Mouse (Mus musculus) liver, embryonic 16.5 days (tissue): ENCODE measurements around the gene Tceal1. TPM values are rescaled to one million over a fixed set of nuclear protein-coding genes. Genes with fewer than 3 reads are reported as not detected.
"Not testable (repeated sequence)": the region's sequence is repeated elsewhere in the genome, so short reads cannot be mapped to it uniquely, and the experiment has no call there.

Source experiments
- ATAC-seq: fragments of 200-750 bp; cut with Nextera tagmentation; 2 replicates; pipeline ENCODE4 v1.8.0; 2017; ENCODE audit warnings: low read depth, mild to moderate bottlenecking, moderate number of reproducible peaks, moderate library complexity
- H3K27ac ChIP-seq: fragments of 300-500 bp; sonication (generic); 2 replicates; pipeline ENCODE4 v1.5.1; 2014; ENCODE audit warnings: mild to moderate bottlenecking, low read length
- H3K27me3 ChIP-seq: fragments of 300-500 bp; sonication (generic); 2 replicates; pipeline ENCODE4 v1.6.1; 2014; ENCODE audit warnings: low read depth, low read length, mixed read lengths; ENCODE audit not compliant: control insufficient read depth, insufficient read depth
- H3K36me3 ChIP-seq: fragments of 300-500 bp; sonication (generic); 2 replicates; pipeline ENCODE4 v1.6.1; 2014; ENCODE audit warnings: mild to moderate bottlenecking; ENCODE audit not compliant: control insufficient read depth, insufficient read depth
- H3K4me1 ChIP-seq: fragments of 300-500 bp; sonication (generic); 2 replicates; pipeline ENCODE4 v1.6.1; 2014; ENCODE audit warnings: low read depth, low read length, mixed read lengths; ENCODE audit not compliant: control insufficient read depth
- H3K4me2 ChIP-seq: fragments of 300-500 bp; sonication (generic); 2 replicates; pipeline ENCODE4 v1.6.1; 2014; ENCODE audit warnings: low read depth, low read length, mixed read lengths
- H3K4me3 ChIP-seq: fragments of 300-500 bp; sonication (generic); 2 replicates; pipeline ENCODE4 v1.5.1; 2014; ENCODE audit warnings: low read depth, mild to moderate bottlenecking, low read length
- H3K9ac ChIP-seq: fragments of 300-500 bp; sonication (generic); 2 replicates; pipeline ENCODE4 v1.6.1; 2014; ENCODE audit warnings: low read depth, low read length
- H3K9me3 ChIP-seq: fragments of 300-500 bp; sonication (generic); replicated peaks from 2 replicates; pipeline ENCODE4 v1.6.1; 2016; ENCODE audit warnings: low read length; ENCODE audit not compliant: control insufficient read depth
- WGBS: fragments of 180-500 bp; shearing (Covaris S2); extraction: QIAGEN DNeasy Blood & Tissue Kit; methylation state at CpG from one replicate; pipeline ENCODE4 v1.1.7; 2014; ENCODE audit not compliant: insufficient replicate concordance; 5-methylcytosine and 5-hydroxymethylcytosine counted together
- polyA plus RNA-seq: library from polyadenylated mRNA; unstranded; fragments of >200 nt; fragmentation: Nextera tagmentation; extraction: Ambion mirVana; gene quantifications from 2 replicates; pipeline ENCODE4 v1.2.1, GENCODE M21; 2015

Gene Tceal1
- 0.86 and 0.99 TPM in 2 replicates for polyA plus RNA-seq

DNA sequence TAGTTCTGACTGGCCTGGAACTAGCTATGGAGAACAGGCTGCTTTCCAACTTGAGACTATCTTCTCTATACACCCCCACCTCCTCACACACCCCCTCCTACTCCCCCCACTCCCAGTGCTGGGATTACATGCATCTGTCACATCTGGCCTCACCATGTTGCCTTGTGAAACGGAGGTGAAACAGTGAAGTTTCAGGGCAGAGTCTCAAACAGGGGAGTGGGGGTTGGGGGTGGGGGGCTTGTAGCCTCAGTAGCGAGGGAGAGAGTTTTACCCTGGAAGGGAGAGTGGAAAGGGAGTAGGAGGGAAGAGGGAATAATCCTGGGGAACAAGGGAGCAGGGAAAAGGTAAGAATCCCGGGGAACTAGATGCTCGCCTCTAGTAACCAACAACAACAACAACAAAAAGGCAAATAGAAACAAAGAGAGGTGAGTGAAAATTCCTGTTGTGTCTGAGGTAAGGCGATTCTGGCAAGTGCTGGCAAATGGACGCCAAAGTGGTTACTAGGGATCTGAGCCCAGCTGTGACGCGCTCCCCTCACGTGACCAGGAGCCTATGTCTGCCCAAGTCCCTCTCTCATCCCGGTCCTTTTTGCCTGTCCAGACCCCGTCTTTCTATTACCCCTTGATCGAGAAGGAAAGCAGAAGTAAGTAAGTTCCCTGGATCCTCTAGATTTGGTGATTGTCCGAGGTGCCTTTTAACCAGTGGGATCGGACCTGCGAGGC is at the start of gene Tceal1:
Tceal1 (plus strand) TSS at position 537 of the 722 bp plus-strand sequence.
- Histone ChIP-seq H3K4me1 (no peaks in the 10 kb centered on the region), H3K27me3 (no peaks in the 10 kb centered on the region), H3K9me3 (no peaks in the 10 kb centered on the region), H3K4me2 (peak within 1 kb of the TSS; percentile 45), H3K9ac (peak within 1 kb of the TSS; percentile 41), H3K27ac (no peak within 1 kb of the TSS), H3K4me3 (peak within 1 kb of the TSS; percentile 46), H3K36me3 (no peaks in the 10 kb centered on the region)
- WGBS, result 29% methylated on average over 15 of the region's 15 CpGs
- no peak for ATAC-seq

DNA sequence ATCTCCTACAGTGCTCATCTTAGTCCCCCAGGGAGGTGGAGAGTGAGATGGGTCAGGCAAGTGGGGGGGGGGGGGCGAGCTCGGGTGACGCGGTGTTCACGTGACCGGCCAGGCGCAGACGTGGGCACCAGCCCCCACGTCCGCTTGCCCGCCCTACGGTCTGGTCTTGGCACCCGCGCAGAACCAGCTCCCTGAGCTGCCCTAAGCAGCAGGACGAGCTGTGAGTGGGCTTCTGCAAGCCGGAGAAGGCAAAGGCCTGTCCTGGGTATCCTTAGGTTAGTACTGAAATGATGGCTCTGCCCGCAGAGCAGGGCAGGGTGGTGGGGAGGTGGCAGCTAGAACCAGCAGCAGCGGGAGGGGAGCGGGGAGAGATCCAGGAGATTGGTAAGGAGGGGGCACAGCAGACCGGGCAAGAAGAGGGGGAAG is 41.5 kb upstream of the Tceal1 start:
- H3K36me3 ChIP-seq, result no peaks in the 10 kb centered on the region
- H3K27ac ChIP-seq, result no peak overlapping the region
- H3K4me1 ChIP-seq, result no peaks in the 10 kb centered on the region
- H3K9ac ChIP-seq, result no peak overlapping the region
- ATAC-seq, result no peak
- no peak overlapping the region for H3K4me2 ChIP-seq
- no peak overlapping the region for H3K4me3 ChIP-seq
- no peaks in the 10 kb centered on the region; the same call in 1 of the 2 replicates for H3K27me3 ChIP-seq
- H3K9me3 ChIP-seq, result no peaks in the 10 kb centered on the region
- 32% methylated on average over 19 of the region's 20 CpGs for WGBS

DNA sequence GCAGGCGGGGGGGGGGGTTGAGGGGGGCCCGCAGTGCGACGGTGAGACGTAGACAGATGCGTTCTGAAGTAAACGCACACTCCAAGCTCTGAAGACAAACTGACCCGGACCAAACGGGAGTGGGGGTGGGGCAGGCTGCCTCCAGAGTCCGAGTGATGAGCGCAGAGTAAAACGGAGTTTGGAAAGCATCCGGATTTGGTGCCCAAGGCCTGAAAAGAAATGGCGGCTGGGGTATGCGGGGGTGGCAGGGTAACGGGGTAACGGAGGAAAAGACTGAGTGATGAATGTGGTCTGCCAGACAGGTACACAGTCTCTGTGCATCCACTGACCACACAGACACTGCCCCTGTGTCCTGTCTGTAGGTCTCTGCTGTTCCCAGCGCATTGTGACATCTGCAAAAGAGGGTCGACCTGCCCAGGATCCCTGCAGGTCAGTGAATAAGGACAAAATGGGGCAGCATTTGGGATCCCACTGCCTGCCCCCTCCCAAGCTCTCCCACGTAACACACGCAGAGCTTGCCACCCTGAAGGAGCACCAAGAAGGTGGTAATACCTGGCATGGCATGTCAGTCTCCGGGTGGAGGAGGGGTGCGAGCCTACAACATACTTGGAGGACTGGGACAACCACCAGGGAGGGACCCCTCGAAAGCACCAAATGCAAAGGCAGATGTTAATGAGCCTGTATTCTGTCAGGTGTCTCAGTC is 40.9 kb upstream of the Tceal1 start:
- not testable (repeated sequence) for H3K4me1 ChIP-seq, H3K4me2 ChIP-seq, H3K27me3 ChIP-seq, H3K27ac ChIP-seq, H3K9ac ChIP-seq, H3K4me3 ChIP-seq, H3K36me3 ChIP-seq, H3K9me3 ChIP-seq, ATAC-seq
- 25% methylated on average over 23 of the region's 24 CpGs for WGBS

DNA sequence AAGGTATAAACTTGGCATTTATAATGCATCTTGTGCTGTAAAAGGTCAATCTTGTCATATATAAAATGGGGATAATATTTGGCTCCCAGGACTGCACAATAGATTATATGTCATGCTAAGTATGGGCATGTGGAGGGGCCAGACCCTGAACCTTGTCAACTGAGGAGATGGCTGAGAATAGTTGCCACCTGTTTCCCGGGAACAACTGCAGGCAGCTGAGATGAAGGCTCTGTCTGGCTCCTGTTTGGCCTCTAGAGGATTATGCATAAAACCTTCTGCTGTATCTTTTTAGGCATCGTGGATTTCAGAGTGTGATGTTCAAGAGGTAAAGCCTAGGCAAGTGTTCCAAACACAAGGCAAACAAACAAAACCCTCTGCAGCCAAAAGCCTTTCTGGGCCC is 39.0 kb upstream of the Tceal1 start:
- Histone ChIP-seq H3K4me3 (no peak overlapping the region), H3K36me3 (no peaks in the 10 kb centered on the region), H3K4me1 (no peaks in the 10 kb centered on the region), H3K9ac (no peak overlapping the region), H3K9me3 (no peaks in the 10 kb centered on the region), H3K4me2 (no peak overlapping the region), H3K27ac (no peak overlapping the region), H3K27me3 (no peaks in the 10 kb centered on the region; the same call in 1 of the 2 replicates)
- ATAC-seq, result no peak
- WGBS, result 56% methylated on average over 2 of the region's 2 CpGs

DNA sequence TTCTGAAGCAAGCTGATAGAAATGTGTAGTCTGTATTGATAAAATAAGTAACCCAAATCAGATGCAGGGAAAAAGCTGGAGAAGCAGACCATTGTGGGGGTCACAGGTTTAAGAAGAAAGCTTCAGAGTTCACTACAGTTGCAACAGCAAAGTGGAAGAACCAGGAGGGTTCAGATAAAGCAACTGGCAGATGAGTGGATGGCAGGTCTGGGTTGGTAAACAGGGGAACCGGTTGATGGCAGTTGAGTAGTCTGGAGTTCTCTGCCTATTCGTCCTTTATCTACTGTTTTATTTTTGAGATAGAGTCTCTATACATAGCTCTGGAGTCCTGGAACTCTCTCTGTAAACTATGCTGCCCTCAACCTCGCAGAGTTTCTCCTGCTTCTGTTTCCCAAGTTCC is 26.8 kb upstream of the Tceal1 start:
- H3K9ac ChIP-seq, result no peak overlapping the region
- no peaks in the 10 kb centered on the region for H3K27me3 ChIP-seq
- WGBS, result 30% methylated on average over 3 of the region's 3 CpGs

DNA sequence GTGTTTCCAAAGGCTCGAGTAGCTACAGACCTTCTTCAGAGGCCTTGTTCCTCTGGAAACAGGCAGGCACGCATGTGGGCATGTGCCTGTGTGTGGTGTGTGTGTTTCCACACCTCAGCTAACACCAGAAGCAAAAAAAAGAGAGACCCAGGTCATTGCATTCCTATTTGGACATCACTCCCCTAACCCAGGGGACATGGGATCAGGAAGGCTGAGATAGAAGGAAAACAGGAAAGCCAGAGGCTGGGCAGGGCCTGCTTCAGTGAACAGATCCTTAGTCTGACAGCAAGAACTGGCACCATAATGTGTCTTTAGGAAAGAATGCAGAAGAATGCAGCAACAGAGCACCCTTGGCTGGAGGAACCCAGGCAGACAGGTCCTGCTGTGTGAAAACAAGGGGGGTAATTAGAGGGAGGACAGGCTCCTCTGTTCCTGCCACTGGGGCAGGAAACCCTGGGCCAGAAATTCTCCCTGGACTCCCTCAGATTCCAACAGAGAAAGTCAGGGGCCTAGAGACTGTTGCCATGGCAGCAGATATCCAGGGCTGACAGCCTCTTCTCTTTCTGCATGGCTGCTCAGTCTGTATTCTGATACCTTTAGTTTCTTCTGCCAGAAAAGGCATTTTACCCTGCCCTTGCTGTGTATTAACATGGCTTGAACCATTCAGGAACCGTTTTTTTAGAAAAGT is 16.0 kb upstream of the Tceal1 start:
- H3K36me3 ChIP-seq, H3K4me1 ChIP-seq: not testable (repeated sequence)

More for the DNA sequence above, 26.8 kb upstream of the Tceal1 start:
- Histone ChIP-seq H3K4me3 (no peak overlapping the region), H3K4me2 (no peak overlapping the region), H3K36me3 (no peaks in the 10 kb centered on the region), H3K9me3 (no peaks in the 10 kb centered on the region), H3K27ac (no peak overlapping the region), H3K4me1 (no peaks in the 10 kb centered on the region)
- ATAC-seq, result no peak

DNA sequence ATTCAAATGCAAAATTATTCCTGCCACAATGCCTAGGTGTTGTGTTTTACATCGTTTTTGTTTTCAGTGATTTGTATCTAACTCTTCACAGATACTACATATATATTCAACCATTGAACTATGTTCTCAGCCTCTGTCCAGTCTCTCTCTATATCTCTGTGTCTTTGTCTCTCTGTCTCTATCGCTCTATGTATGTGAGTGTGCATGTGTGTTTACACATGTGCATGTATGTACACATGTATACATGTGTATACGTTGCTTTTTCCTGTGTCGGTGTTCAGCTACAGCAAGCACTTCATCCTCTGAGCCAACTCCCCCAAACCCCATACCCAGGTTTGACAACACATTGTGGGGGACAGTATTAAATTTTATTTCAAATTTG is 15.5 kb upstream of the Tceal1 start:
- Histone ChIP-seq H3K36me3 (no peaks in the 10 kb centered on the region), H3K4me1 (no peaks in the 10 kb centered on the region), H3K4me2 (no peak overlapping the region), H3K9me3 (no peaks in the 10 kb centered on the region), H3K4me3 (no peak overlapping the region), H3K27me3 (no peaks in the 10 kb centered on the region), H3K9ac (no peak overlapping the region), H3K27ac (no peak overlapping the region)
- no peak for ATAC-seq
- WGBS, result 64% methylated on average over 4 of the region's 4 CpGs

More for the DNA sequence above, 16.0 kb upstream of the Tceal1 start:
- H3K27ac ChIP-seq, ATAC-seq, H3K4me2 ChIP-seq, H3K4me3 ChIP-seq, H3K9me3 ChIP-seq, H3K27me3 ChIP-seq, H3K9ac ChIP-seq: not testable (repeated sequence)
- 45% methylated on average over 3 of the region's 3 CpGs for WGBS

DNA sequence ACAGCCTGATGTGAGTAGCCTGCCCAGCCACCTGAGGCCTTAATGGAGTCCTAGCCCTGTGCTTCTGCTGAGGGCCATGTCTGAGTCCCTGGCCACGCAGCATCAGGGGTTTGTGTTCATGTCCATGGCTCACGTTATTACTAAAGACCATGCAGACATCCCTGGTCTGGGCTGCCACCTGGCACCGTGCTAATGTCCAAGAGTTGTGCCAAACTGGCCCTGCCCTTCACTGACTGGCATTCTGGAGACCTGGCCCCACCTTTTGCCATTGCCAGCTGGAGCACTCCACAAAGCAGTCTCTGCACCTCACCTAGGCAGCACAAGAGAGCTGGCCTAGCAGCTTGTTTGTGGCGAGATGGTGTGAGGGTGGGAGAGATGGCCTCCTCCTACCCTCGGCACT is 14.6 kb upstream of the Tceal1 start:
- no peak overlapping the region for H3K27ac ChIP-seq
- no peaks in the 10 kb centered on the region for H3K36me3 ChIP-seq
- ATAC-seq, result no peak
- H3K27me3 ChIP-seq, result no peaks in the 10 kb centered on the region
- no peak overlapping the region for H3K9ac ChIP-seq
- H3K9me3 ChIP-seq, result no peaks in the 10 kb centered on the region
- H3K4me1 ChIP-seq, result no peaks in the 10 kb centered on the region
- no peak overlapping the region for H3K4me3 ChIP-seq
- WGBS, result 70% methylated on average over 5 of the region's 5 CpGs
- H3K4me2 ChIP-seq, result no peak overlapping the region
